Mouse (Mus musculus): ENCODE results near the gene Gpr31b.
"Not testable (repeated sequence)": the region's sequence is repeated elsewhere in the genome, so short reads cannot be mapped to it uniquely, and the experiment has no call there.

Gene Gpr31b

DNA sequence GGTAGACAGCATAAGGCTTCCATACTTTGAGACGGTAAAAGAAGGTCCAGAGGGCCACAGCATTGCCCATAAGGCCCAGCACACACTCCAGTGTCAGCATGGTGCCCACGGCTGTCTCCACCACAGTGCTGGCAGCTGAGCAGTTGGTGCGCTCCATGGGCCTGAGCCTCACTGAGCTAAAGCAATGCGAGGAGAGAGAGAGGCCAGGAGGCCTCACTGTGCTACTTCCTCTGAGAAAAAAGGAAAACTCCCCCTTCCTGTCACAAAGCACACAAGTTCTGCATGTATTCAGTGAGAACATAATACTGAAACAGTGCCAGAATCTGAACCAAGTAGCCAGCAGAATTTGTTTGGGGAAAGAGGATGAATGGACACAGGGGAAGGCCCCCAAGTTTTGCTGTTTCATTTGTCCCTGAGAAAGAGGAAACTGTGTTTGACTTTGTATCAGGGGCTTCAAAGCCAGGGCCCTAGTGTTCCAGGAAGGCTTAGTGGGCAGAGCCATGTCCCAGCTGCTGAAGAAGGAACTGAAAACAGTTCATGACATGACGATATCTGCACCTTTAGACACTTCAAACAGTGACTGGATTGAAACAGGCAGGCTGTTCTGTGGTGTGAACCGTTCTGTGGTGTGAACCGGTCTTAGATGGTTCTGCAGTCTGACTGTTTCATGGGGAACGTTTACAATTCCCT lies at the start of gene Gpr31b:
Gene Gpr31b, minus strand, starts transcription at position 173 of the 690 bp plus-strand sequence.
- DNase-seq = not testable (repeated sequence)

DNA sequence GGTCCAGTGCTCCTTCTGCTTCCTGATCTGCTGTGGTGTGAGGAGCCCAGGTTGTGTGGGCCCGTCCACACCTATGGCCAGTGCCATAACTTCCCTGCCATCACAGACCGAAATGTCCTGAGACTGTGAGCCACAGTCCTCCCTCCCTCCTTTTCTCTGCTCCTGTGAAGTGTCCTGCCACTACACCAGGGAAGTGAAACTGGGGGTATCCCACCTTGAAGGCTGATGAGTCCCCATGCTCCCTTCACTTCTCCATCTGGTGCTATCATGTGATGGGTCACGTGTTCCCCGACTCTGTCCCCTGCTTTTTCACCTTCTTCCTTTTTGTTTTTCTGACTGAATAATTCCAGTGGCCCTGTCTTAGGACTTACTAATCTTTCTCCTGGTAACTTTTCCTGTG lies 40.9 kb upstream of the Gpr31b start:
- DNase-seq = not testable (repeated sequence)

DNA sequence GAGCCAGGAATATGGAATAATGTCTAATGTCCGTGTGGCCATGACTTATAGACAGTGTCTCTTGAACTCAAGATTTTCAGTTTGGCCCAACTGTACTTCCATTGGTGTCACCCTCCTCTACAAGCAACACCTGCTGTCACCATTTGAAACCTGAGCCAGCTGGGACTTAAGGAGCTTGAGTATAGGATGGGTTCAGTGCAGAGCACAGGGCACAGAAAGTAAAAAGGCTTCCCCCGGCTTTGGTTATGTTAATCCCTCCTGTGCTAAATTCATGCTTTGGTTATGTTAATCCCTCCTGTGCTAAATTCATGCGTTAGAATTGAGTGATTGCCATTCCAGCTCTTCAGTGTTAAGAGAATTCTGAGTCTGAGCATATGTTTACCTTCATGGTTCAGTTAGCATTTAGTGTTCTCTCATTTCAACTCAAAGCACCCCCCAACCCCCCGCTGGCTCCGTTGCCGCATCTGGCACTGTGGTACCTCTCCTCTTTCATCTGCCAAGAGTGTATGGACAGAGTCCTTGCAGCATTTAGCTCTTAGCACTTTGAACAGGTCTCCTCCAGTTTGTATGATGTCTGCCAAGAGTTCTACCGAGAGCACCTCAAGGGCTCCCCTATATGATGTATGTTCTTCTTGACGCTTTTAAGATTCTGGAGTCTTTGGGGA lies 40.1 kb upstream of the Gpr31b start:
- not testable (repeated sequence) for DNase-seq

DNA sequence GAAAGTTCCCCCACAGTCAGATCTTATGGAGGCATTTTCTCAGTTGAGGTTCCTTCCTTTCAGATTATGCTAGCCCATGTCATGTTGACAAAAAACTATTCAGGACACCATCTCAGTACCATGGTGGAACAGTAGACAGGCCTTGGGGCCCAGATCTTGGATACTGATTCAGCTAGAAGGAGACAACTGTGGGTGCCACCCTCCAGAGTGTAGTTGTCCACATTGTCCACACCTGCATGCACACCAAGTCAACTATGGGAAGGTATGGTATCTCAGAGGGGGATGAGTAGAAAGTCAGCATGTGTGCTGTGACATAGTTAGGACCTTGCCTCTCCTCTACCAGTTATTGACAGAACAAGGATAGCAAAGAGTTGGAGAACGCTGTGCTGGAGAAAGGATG lies 39.4 kb upstream of the Gpr31b start:
- not testable (repeated sequence) for DNase-seq

DNA sequence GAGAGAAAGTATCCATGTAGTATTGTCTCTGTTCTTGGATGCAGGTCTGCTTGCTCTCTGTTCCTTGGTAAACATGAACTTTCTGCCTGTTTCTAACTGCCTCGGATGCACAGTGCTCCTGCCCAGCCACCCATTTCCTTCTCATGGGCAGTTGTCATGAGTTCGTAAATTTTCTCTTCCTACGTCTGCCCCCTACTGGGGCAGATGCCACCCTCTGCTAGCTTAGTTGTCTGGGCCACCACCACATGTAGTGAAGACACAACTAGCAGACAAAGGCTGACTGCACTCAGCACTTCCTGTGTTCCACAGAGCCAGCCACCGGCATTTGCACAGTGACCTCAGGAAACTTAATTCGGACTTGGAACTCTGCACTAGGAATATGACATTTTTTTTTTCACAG lies 17.1 kb upstream of the Gpr31b start:
- not testable (repeated sequence) for DNase-seq

DNA sequence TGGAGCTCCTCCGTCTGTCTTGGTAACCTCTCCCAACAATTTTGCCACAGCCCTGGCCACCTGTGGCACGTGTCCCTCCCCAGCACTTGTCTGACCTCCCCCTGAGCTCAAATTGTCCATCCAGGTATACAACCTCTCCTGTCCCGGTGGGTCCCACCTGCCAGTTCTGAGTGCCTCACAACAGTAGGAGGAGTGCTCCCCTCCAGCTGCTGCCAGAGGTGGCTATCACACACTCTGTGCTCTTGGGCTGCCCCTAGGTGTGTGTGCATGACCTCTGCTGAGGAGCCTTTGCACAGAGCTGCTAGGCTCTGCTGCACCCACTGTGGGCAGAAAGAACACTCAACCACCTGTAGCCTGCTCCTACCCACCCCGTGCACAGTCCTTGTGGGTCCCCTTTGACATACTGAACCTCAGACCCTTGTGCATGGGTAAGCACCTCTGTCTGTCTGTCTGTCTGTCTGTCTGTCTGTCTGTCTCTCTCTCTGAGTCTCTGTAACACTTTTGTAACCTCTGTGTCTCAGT lies 15.8 kb upstream of the Gpr31b start:
- not testable (repeated sequence) for DNase-seq

DNA sequence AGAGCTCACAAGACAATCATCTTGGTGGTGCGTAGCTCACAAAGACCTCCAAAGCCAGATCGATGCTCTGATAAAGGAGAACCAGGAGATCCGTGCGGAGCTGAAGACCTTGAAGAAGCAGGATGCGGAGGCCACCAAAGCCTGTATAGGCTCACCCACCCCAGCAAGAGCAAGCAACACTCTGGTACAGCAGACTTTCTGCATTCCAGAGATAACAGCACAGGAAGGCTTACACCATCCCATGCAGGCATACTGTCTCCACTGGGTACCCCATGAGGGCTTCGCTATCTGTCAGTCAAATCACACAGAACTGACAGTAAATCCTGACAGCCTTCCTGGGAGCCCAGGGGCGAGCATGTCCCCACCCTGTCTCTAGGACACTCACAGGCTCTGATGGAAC lies 10.8 kb upstream of the Gpr31b start:
- not testable (repeated sequence) for DNase-seq

DNA sequence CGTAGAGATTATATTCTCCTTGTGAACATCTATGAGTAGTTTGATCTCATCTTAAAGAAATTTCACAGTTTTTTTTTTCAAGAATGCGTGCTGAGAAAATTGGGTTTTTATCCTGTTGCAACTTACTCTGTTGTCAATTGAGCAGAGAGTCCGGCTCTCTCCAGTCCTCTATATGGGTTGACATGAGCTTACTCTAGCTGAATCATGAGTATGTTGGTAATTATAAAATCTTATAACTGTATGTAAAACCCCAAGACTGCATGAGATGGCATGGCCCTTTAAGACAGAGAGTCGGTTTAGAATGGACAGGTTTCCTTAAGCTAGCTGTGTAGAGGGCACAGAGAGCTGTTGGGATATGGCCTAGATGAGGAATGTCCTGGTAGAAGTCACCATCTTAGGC lies 8.7 kb upstream of the Gpr31b start, which contains the start of gene Tcp10b:
Gene Tcp10b, plus strand, starts transcription at position 301 of the 400 bp plus-strand sequence.
- not testable (repeated sequence) for DNase-seq

DNA sequence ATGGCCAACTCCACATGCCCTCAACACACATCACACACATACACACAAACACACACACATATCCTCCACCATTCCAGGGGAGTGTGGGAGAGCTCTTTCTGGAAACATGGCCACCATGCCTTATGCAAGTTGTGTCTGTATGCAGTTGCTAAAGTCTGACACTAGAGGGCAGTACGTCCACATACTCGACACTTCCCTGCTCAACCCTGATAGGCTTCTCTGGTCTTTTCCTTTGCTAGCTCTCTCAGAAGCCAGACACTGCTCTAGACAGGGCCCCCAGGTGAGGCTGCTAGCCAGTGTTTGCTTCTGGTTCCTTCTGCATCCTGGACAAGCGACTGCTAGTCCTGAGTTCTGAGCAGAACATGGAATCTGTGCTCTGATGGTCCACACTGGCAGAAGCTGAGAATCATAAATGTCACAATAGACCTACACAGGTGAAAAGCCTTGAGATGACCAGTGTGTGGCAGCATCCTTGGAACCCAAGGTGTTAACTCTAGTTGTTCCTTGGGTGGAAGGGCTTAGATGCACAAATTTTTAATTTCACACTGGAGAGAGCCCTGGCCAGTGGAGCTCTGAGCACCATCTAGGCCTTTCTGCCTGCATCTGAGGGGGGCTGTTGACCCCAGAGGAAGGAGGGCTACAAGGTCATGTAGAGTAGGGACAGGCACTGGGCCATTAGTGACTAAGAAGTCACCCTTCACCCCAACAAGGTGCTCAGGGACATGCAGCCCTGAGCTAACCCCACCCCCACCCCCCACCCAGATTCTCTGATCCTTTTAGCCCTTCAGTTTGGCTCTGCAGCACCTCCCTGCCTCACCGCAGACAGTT lies 8.0 kb downstream of the Gpr31b start:
- peak; percentile 62 for DNase-seq

DNA sequence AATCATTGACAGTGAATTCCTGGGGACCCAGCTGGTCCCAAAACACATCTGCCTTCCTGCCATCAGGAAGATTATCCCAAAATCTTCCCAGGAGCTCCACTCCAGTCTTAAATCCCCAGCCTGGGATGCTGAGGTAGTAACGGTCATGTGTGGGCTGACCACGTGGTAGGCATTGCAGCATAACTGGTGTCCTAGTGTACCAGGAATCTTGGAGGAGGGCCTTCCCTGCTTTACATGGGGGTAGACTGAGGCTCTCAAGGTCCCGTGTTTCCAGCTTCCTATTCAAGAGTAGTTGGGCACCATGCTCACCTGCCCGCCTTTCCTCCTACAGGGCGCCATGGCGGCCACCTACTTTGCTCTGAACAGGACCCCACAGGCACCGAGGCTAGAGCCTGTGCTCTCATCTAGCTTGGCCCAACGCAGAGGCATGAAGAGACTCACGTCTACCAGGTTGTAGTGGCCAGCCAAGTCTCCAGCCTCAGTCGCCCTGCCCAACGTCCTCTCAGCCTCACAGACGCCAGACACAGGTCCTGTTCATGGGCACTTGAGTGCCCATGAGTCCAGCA lies 15.4 kb downstream of the Gpr31b start:
- DNase-seq = not testable (repeated sequence)

DNA sequence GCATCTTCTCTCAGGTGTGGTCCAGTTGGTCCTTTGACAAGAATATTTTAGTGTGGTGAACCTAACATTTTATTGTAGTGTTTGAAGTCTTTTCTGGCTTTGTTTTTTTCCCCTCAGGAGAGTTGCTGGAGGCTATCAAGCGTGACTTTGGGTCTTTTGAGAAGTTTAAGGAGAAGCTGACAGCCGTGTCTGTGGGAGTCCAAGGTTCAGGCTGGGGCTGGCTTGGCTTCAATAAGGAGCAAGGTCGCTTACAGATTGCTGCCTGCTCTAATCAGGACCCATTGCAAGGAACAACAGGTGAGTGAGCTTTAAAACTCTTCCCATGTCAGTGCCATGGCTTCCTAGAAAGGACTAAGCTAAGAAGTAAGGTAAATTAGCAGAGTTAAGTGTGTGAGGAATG lies 38.8 kb downstream of the Gpr31b start:
- DNase-seq = no peak

DNA sequence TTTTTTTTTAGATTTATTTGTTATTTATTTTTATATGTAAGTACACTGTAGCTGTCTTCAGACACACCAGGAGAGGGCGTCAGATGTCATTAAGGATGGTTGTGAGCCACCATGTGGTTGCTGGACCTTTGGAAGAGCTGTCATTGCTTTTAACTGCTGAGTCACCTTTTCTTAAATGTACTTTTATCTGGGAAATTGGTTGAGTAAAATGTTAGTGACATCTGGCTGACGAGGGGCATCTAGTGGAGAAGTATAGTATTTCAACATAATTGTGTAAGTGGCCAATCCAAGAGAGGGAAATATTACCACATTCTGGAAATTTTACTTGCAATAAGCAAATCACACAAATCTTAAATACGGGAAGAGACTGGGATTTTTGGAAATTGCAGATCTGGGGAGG lies 42.2 kb downstream of the Gpr31b start:
- DNase-seq = peak; percentile 75

DNA sequence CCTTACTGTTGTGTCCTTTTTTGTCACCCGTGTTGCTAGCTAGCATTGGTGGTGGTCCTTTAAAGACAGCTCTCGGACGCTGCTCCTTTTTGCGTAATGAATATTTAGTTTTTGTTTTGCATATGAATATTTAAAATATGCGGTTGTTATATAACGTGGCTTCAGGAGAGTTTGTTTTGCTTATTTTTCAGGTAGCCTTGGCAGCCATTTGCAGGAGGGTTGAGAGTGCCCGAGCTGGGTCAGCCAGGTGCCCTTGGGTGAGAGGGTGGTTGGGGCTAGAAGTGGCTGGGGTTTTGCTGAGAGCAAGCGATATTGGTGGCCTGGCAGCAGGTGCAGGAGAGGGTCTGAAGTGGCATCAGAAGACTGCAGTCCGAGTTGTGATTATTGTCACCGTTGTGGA lies 43.6 kb downstream of the Gpr31b start:
- DNase-seq = peak; percentile 56

DNA sequence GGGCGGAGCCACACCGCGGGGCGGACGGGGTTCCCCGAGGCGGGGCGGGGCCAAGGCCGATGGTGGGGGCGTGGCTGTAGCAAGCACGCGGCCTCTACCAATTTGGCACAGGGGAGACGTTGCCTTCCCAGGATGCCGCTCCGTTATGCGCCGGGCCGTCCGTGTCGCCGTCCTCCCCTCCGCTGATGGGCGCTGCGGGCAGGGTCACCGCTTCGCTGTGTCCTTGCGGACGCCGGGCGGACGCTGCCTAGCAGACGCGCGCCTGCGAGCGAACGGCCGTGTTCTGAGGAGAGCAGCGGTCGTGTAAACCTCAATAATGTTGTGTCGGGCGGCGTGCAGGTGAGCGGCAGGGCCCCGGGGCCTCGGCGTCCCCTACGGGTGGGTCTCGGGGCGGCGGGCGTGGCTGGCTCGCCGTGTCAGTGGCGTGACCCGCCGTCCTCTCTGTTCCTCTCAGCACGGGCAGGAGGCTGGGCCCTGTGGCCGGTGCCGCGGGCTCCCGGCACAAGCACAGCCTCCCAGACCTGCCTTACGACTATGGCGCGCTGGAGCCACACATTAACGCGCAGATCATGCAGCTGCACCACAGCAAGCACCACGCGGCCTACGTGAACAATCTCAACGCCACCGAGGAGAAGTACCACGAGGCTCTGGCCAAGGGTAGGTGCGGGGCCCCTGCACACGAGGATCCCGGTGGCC lies 44.2 kb downstream of the Gpr31b start:
- DNase-seq = peak; percentile 98

DNA sequence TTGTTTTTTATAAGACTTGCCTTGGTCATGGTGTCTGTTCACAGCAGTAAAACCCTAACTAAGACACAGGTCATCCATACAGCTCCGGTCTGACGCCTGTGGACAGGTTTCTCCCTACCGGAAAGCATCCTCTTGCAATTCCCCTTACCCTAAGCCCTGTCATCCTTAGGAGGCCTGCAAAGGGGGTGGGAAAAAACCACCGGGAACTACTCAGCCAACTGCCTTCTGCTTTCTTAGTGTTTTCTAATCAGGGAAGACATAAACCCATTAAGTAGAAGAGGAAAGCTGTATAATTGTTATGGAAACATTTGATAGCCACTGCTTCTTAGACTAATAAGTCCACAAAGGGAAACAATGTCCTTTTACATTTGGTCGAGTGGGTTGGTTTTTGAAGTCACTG lies 45.1 kb downstream of the Gpr31b start:
- DNase-seq = no peak

DNA sequence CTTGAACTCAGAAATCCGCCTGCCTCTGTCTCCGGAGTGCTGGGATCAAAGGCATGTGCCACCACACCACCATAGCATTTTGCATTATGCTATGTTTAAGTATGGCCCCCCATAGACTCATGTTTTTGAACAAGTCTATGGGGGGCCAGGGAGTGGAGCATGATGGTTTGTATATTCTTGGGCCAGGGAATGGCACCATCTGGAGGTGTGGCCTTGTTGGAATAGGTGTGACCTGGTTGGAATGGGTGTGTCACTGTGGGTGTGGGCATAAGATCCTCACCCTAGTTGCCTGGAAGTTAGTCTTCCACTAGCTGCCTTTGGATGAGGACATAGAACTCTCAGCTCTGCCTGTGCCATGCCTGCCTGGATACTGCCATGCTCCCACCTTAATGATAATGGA lies 45.5 kb downstream of the Gpr31b start, which contains the start of gene Sod2:
Gene Sod2, plus strand, starts transcription at position 301 of the 400 bp plus-strand sequence.
- DNase-seq = not testable (repeated sequence)

DNA sequence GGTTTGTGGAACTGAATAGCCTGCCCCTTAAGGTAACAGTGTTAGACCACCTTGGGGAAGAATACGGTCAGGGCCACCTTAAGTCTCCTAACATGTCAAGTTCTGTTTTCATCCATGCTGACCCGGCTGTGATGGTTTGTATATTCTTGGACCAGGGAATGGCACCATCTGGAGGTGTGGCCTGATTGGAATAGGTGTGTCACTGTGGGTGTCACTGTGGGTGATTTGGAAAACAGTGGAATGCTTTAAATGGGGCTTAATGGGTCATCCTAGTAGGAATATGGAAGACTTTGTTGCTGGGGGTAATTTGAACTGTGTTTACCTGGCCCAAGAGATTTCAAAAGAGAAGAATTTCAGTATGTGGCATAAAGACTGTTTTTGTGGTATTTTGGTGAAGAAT lies 47.7 kb downstream of the Gpr31b start:
- DNase-seq = not testable (repeated sequence)

DNA sequence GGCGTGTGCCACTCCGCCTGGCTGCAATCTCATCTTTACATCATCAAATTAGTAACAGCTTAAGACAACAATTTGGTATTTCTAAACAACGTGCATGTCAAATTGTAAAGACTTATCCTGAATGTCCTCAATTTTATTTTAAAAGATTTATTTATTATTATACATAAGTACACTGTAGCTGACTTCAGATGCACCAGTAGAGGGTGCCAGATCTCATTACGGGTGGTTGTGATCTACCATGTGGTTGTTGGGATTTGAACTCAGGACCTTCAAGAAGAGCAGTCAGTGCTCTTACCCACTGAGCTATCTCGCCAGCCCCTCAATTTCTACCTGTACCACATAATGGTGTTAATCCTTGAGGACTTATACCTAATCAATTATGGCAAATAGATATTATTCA lies 49.9 kb downstream of the Gpr31b start:
- DNase-seq = not testable (repeated sequence)
